Mouse (Mus musculus): Measurements from ENCODE around the gene Treml2.

Treml2 gene

DNA sequence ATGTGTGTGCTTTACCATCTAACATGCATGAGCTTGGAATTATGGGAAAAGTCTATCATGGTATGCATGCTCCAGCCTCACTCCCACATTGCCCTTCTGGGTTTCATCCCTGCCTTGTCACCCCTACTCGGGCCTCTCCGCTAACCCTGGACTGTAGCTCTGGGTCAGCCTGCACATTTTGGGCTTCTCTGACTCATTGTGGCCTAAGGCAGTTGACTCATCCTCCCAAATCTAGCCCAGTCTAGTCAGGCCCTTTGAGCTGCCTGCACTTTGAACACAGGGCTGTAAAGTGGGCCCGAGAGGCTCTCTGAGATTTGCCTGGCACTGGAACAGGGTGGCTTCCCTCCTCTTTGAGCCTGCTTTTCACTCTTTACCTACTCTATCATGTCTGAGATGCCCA lies 56.5 kb downstream of the Treml2 start:
- DNase-seq = no peak

DNA sequence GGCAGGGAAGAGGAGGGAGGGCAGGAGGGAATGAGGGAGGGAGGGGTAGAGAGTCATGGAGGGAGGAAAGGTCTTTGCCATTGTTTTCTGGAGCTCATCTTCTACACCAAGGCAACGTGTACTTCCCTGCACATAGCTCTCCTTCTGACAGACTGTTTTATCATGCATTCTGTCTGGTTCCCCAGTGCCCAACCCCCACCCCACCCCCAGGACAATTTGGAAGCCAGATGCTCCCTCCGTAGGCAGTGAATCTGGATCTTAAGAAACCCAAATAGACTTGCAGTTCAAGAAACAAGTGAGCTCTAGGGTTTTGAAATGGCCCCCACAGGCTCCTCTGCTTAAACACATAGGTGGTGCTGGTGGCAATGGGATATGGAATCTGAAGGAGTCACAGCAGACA lies 58.6 kb downstream of the Treml2 start:
- no peak for DNase-seq

DNA sequence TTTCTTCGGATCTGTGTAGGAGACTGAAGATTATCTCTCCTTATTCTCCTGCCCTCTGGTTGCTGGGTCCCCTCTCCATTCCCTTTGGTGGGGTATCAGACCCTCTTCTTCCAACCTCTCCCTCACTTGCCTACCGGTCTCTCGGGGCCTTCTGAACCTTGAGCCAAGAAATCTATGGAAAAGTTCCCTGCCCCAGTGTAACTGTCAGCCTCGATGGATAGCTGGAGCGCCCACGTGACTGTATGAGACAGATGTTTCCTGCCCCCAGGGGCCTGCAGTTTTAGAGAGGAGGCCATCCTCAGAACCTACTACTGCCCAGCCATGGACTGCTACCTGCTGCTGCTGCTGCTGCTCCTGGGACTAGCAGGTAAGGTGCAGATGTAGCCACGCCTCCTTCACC lies 60.3 kb downstream of the Treml2 start, which contains the start of gene Treml1:
Gene Treml1 (plus strand): TSS at position 301 of the 400 bp plus-strand sequence.
- no peak for DNase-seq

DNA sequence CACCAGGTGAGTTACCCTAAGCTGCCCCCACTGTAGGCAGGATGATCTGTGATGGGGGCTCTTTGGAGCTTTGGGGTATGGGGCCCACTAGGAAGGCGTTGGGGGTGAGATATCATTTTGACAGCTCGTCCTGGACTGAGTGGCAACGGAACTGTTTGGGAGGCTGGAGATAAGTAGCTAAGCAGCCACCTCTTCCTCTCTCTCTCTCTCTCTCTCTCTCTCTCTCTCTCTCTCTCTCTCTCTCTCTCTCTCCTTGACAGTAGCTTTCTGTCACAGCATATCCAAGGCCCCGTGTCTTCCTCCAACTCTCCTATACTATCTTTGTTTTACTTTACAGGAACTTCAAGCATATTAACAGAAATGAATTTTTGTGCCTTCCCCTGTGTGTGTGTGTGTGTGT lies 61.2 kb downstream of the Treml2 start:
- no peak for DNase-seq
